Mouse (Mus musculus) right cerebral cortex, postnatal 36 days (tissue): ENCODE measurements at regions not wholly inside any gene's neighbourhood (a gene's known extent, or its start where the extent isn't known, plus 50 kb on each side); places are given as distances from the start of the nearest gene placed in this dataset.

Source experiments
- DNase-seq, 2 experiments: peaks; one replicate each; pipeline ENCODE4 v3.0.0; 2022; ENCODE audit warnings: low spot score in 2 of 2, mixed read lengths in 1 of 2

GRCm38 (mm10) chr9:47387716-47388300 is 142.2 kb upstream of the Cadm1 start:
- no peak for DNase-seq

- no peak for DNase-seq
Measured at GRCm38 (mm10) chr9:47389901-47390300, 140.1 kb upstream of the Cadm1 start.

- no peak for DNase-seq
Measured at GRCm38 (mm10) chr9:47391669-47392068, 138.3 kb upstream of the Cadm1 start.

- no peak for DNase-seq
Measured at GRCm38 (mm10) chr9:47399598-47399997, 130.4 kb upstream of the Cadm1 start.

GRCm38 (mm10) chr9:47400117-47400823 is 129.7 kb upstream of the Cadm1 start:
- DNase-seq = no peak

GRCm38 (mm10) chr9:47401511-47401910 is 128.5 kb upstream of the Cadm1 start:
- DNase-seq = peak in 1 of 2 experiments; percentile 18

GRCm38 (mm10) chr9:47403317-47403716 is 126.7 kb upstream of the Cadm1 start:
- DNase-seq = no peak

GRCm38 (mm10) chr9:47404821-47405220 is 125.2 kb upstream of the Cadm1 start:
- DNase-seq = no peak

GRCm38 (mm10) chr9:47405547-47405946 is 124.4 kb upstream of the Cadm1 start:
- DNase-seq = no peak

- peak in 1 of 2 experiments; percentile 11 for DNase-seq
Measured at GRCm38 (mm10) chr9:47407007-47407670, 122.8 kb upstream of the Cadm1 start.

GRCm38 (mm10) chr9:47408061-47408460 is 121.9 kb upstream of the Cadm1 start:
- DNase-seq = no peak

- DNase-seq = no peak
Measured at GRCm38 (mm10) chr9:47409579-47409978, 120.4 kb upstream of the Cadm1 start.

GRCm38 (mm10) chr9:47412786-47413185 is 117.2 kb upstream of the Cadm1 start:
- DNase-seq = no peak

GRCm38 (mm10) chr9:47414350-47414988 is 115.5 kb upstream of the Cadm1 start:
- DNase-seq = no peak

GRCm38 (mm10) chr9:47422151-47422599 is 107.8 kb upstream of the Cadm1 start:
- peak; percentile 9 to 25 for DNase-seq

- DNase-seq = peak; percentile 54 to 56
Measured at GRCm38 (mm10) chr9:47422741-47423461, 107.1 kb upstream of the Cadm1 start.

- no peak for DNase-seq
Measured at GRCm38 (mm10) chr9:47423462-47423832, 106.5 kb upstream of the Cadm1 start.

GRCm38 (mm10) chr9:47424191-47424590 is 105.8 kb upstream of the Cadm1 start:
- DNase-seq = no peak

GRCm38 (mm10) chr9:47426712-47427111 is 103.3 kb upstream of the Cadm1 start:
- no peak for DNase-seq

- DNase-seq = no peak
Measured at GRCm38 (mm10) chr9:47428710-47429341, 101.1 kb upstream of the Cadm1 start.

GRCm38 (mm10) chr9:47429691-47430090 is 100.3 kb upstream of the Cadm1 start:
- no peak for DNase-seq
